8 mouse cellular contexts compared by ENCODE assay signal in genomic region chr2:164856309-164857100, GRCm38 (mm10). TPM values are rescaled to one million over a fixed set of nuclear protein-coding genes. Genes with fewer than 3 reads are reported as not detected.
DNase-seq lines count a peak whose midpoint lies in the region; ATAC-seq lines count a peak whose summit lies in the region.

No protein-coding gene starts in this region.

- H3K4me1 ChIP-seq in embryonic facial prominence, embryonic 14.5 days (ENCODE audit: control insufficient read depth, insufficient read depth, low read length): 0 out of 2 replicates have a peak, but pooled peaks cover 6% of the 10 kb centered on the region
- H3K4me1 ChIP-seq in midbrain, embryonic 12.5 days: peaks cover 22% of the 10 kb centered on the region

- peaks cover 28% of the 10 kb centered on the region for H3K27me3 ChIP-seq in embryonic facial prominence, embryonic 14.5 days (replicated peaks; ENCODE audit: control insufficient read depth, insufficient read depth, low read length)
- H3K27me3 ChIP-seq in midbrain, embryonic 12.5 days: peaks cover 46% of the 10 kb centered on the region

- no peaks in the 10 kb centered on the region for H3K9me3 ChIP-seq in embryonic facial prominence, embryonic 14.5 days (ENCODE audit: control insufficient read depth, low read length)
- no peaks in the 10 kb centered on the region for H3K9me3 ChIP-seq in midbrain, embryonic 12.5 days

- H3K9ac ChIP-seq in embryonic facial prominence, embryonic 14.5 days (ENCODE audit: low read depth, low read length): peak overlapping the region; percentile 62
- peak overlapping the region; percentile 66 for H3K9ac ChIP-seq in midbrain, embryonic 12.5 days (replicated peaks)

- H3K4me3 ChIP-seq in embryonic facial prominence, embryonic 14.5 days (ENCODE audit: low read depth, low read length): peak overlapping the region; percentile 57
- peak overlapping the region; percentile 52 for H3K4me3 ChIP-seq in midbrain, embryonic 12.5 days

- peak; percentile 37 for ATAC-seq in CD4-positive, CD25-positive, alpha-beta regulatory T cell, adult 4 months
- peak; percentile 24 for ATAC-seq in embryonic facial prominence, embryonic 14.5 days (ENCODE audit: low read depth)
- peak; percentile 42 for ATAC-seq in inflammation-experienced regulatory T-cells, adult 6 months
- ATAC-seq in midbrain, embryonic 12.5 days (ENCODE audit: low FRiP score, low read depth): peak; percentile 13; the same call in 1 of the 2 replicates

- 1% methylated on average over 42 of the region's 42 CpGs for WGBS in embryonic facial prominence, embryonic 14.5 days
- 1% methylated on average over 42 of the region's 42 CpGs for WGBS in midbrain, embryonic 12.5 days

- H3K36me3 ChIP-seq in embryonic facial prominence, embryonic 14.5 days (ENCODE audit: control insufficient read depth, insufficient read depth, low read length): 0 out of 2 replicates have a peak, but pooled peaks cover 4% of the 10 kb centered on the region
- H3K36me3 ChIP-seq in midbrain, embryonic 12.5 days: 0 out of 2 replicates have a peak, but pooled peaks cover 4% of the 10 kb centered on the region

- peak overlapping the region; percentile 96 for H3K4me2 ChIP-seq in embryonic facial prominence, embryonic 14.5 days (ENCODE audit: low read depth, low read length)
- H3K4me2 ChIP-seq in midbrain, embryonic 12.5 days (replicated peaks): peak overlapping the region; percentile 95

- DNase-seq in cerebellum, adult 18-20 months: peak; percentile 39 to 58
- no peak for DNase-seq in cerebellum, adult 9-11 months
- peak; percentile 48 for DNase-seq in embryonic facial prominence, embryonic 14.5 days (ENCODE audit: low spot score)
- no peak for DNase-seq in adipocyte (ENCODE audit: low spot score)
- DNase-seq in Muller cell, postnatal 12 days (ENCODE audit: inconsistent ontology term): no peak

- peak overlapping the region; percentile 48; the same call in 1 of the 2 replicates for H3K27ac ChIP-seq in embryonic facial prominence, embryonic 14.5 days (replicated peaks; ENCODE audit: low read depth, low read length)
- 0 out of 2 replicates have a peak overlapping the region, but pooled peaks have one; percentile 58 for H3K27ac ChIP-seq in midbrain, embryonic 12.5 days (replicated peaks)

RNA-seq across cellular contexts. Expression of gene Pltp, which starts 1.0 kb away (rescaled TPM):
- under 1 TPM; 0.34 to 0.98 TPM for polyA plus RNA-seq in CD4-positive, CD25-positive, alpha-beta regulatory T cell, adult 4 months (2017; shearing (Covaris generic))
- 50.1 and 55.1 TPM in 2 replicates for polyA plus RNA-seq in embryonic facial prominence, embryonic 14.5 days (2014; fragmentation: Nextera tagmentation; extraction: Ambion mirVana)
- polyA plus RNA-seq in inflammation-experienced regulatory T-cells, adult 6 months (2017; shearing (Covaris generic)): 1 to 10 TPM in 2 of 3 experiments, under 1 TPM in 1; 0.50 to 3.0 (median 1.3) TPM
- 90.2 and 113 TPM in 2 replicates for polyA plus RNA-seq in midbrain, embryonic 12.5 days (2016; fragmentation: Nextera tagmentation; extraction: Ambion mirVana)

RNA-seq across cellular contexts. Expression of gene Pcif1, which starts 22.6 kb away (rescaled TPM):
- 100 to 1,000 TPM; 106 to 115 TPM for polyA plus RNA-seq in CD4-positive, CD25-positive, alpha-beta regulatory T cell, adult 4 months (2017; shearing (Covaris generic))
- polyA plus RNA-seq in embryonic facial prominence, embryonic 14.5 days (2014; fragmentation: Nextera tagmentation; extraction: Ambion mirVana): 56.9 and 62.8 TPM in 2 replicates
- 100 to 1,000 TPM; 110 to 126 (median 112) TPM for polyA plus RNA-seq in inflammation-experienced regulatory T-cells, adult 6 months (2017; shearing (Covaris generic))
- 87.0 and 96.9 TPM in 2 replicates for polyA plus RNA-seq in midbrain, embryonic 12.5 days (2016; fragmentation: Nextera tagmentation; extraction: Ambion mirVana)

RNA-seq across cellular contexts. Expression of gene Neurl2, which starts 23.2 kb away (rescaled TPM):
- polyA plus RNA-seq in CD4-positive, CD25-positive, alpha-beta regulatory T cell, adult 4 months (2017; shearing (Covaris generic)): 1 to 10 TPM in 1 of 2 experiments, under 1 TPM in 1; 0.65 to 1.6 TPM
- polyA plus RNA-seq in embryonic facial prominence, embryonic 14.5 days (2014; fragmentation: Nextera tagmentation; extraction: Ambion mirVana): 8.3 and 9.1 TPM in 2 replicates
- polyA plus RNA-seq in inflammation-experienced regulatory T-cells, adult 6 months (2017; shearing (Covaris generic)): 1 to 10 TPM; 1.0 to 2.7 (median 1.1) TPM
- polyA plus RNA-seq in midbrain, embryonic 12.5 days (2016; fragmentation: Nextera tagmentation; extraction: Ambion mirVana): 4.4 and 5.2 TPM in 2 replicates

RNA-seq across cellular contexts. Expression of gene Ctsa, which starts 23.8 kb away (rescaled TPM):
- polyA plus RNA-seq in CD4-positive, CD25-positive, alpha-beta regulatory T cell, adult 4 months (2017; shearing (Covaris generic)): 100 to 1,000 TPM; 211 to 247 TPM
- 140 and 154 TPM in 2 replicates for polyA plus RNA-seq in embryonic facial prominence, embryonic 14.5 days (2014; fragmentation: Nextera tagmentation; extraction: Ambion mirVana)
- 100 to 1,000 TPM; 206 to 247 (median 207) TPM for polyA plus RNA-seq in inflammation-experienced regulatory T-cells, adult 6 months (2017; shearing (Covaris generic))
- polyA plus RNA-seq in midbrain, embryonic 12.5 days (2016; fragmentation: Nextera tagmentation; extraction: Ambion mirVana): 98.8 and 101 TPM in 2 replicates

RNA-seq across cellular contexts. Expression of gene Spata25, which starts 28.2 kb away (rescaled TPM):
- not detected for polyA plus RNA-seq in CD4-positive, CD25-positive, alpha-beta regulatory T cell, adult 4 months (2017; shearing (Covaris generic))
- polyA plus RNA-seq in embryonic facial prominence, embryonic 14.5 days (2014; fragmentation: Nextera tagmentation; extraction: Ambion mirVana): not detected in 2 replicates
- polyA plus RNA-seq in inflammation-experienced regulatory T-cells, adult 6 months (2017; shearing (Covaris generic)): not detected
- polyA plus RNA-seq in midbrain, embryonic 12.5 days (2016; fragmentation: Nextera tagmentation; extraction: Ambion mirVana): 0.24 TPM in 1 of 2 replicates, not detected in the other

Comparison
In these comparisons a context has a peak if more than half of its experiments do, and no peak if none do; other contexts are left out.
1. DNase-seq: peak in cerebellum, adult 18-20 months (2 of 2) and embryonic facial prominence, embryonic 14.5 days (single experiment); none in cerebellum, adult 9-11 months (single experiment), adipocyte (single experiment) and Muller cell, postnatal 12 days (single experiment).
2. RNA of gene Pltp, which starts 1.0 kb away (polyA plus RNA-seq): 90.2 to 113 TPM in midbrain, embryonic 12.5 days and 50.1 to 55.1 TPM in embryonic facial prominence, embryonic 14.5 days; 0.50 to 3.0 TPM in inflammation-experienced regulatory T-cells, adult 6 months and 0.34 to 0.98 TPM in CD4-positive, CD25-positive, alpha-beta regulatory T cell, adult 4 months; every median in the first group is over 10 times any median in the second.
3. Peak in every context shown above with its lines, with median percentiles within 50 percentile points of each other: ATAC-seq.